Mouse (Mus musculus) heart, embryonic 13.5 days (tissue): Measurements from ENCODE around the gene Unc13a. TPM values are rescaled to one million over a fixed set of nuclear protein-coding genes. Genes with fewer than 3 reads are reported as not detected.

Source experiments
- ATAC-seq: fragments of 200-750 bp; cut with Nextera tagmentation; 2 replicates; pipeline ENCODE4 v1.8.0; 2017; ENCODE audit warnings: moderate TSS enrichment; ENCODE audit not compliant: insufficient number of reproducible peaks, low FRiP score, low TSS enrichment; ENCODE audit errors: extremely low read depth
- H3K27ac ChIP-seq: fragments of 300-500 bp; sonication (generic); replicated peaks from 2 replicates; pipeline ENCODE4 v1.5.1; 2015; ENCODE audit warnings: moderate library complexity, mild to moderate bottlenecking, inconsistent platforms
- H3K27me3 ChIP-seq: fragments of 300-500 bp; sonication (generic); replicated peaks from 2 replicates; pipeline ENCODE4 v1.6.1; 2015; ENCODE audit warnings: mild to moderate bottlenecking, inconsistent platforms
- H3K36me3 ChIP-seq: fragments of 300-500 bp; sonication (generic); 2 replicates; pipeline ENCODE4 v1.6.1; 2015; ENCODE audit warnings: mild to moderate bottlenecking, inconsistent platforms
- H3K4me1 ChIP-seq: fragments of 300-500 bp; sonication (generic); 2 replicates; pipeline ENCODE4 v1.6.1; 2015; ENCODE audit warnings: inconsistent platforms
- H3K4me2 ChIP-seq: fragments of 300-500 bp; sonication (generic); 2 replicates; pipeline ENCODE4 v1.6.1; 2015; ENCODE audit warnings: inconsistent platforms, mild to moderate bottlenecking, moderate library complexity
- H3K4me3 ChIP-seq: fragments of 300-500 bp; sonication (generic); 2 replicates; pipeline ENCODE4 v1.5.1; 2015; ENCODE audit warnings: moderate library complexity, mild to moderate bottlenecking, inconsistent platforms
- H3K9ac ChIP-seq: fragments of 300-500 bp; sonication (generic); 2 replicates; pipeline ENCODE4 v1.6.1; 2015; ENCODE audit warnings: inconsistent platforms, mild to moderate bottlenecking, moderate library complexity
- H3K9me3 ChIP-seq: fragments of 300-500 bp; sonication (generic); 2 replicates; pipeline ENCODE4 v1.6.1; 2016; ENCODE audit warnings: inconsistent platforms
- WGBS: fragments of 180-500 bp; shearing (Covaris S2); methylation state at CpG from one replicate; pipeline ENCODE4 v1.1.7; 2015; ENCODE audit warnings: mixed read lengths; 5-methylcytosine and 5-hydroxymethylcytosine counted together
- polyA plus RNA-seq: library from polyadenylated mRNA; unstranded; fragments of >200 nt; fragmentation: Nextera tagmentation; extraction: Ambion mirVana; gene quantifications from 2 replicates; pipeline ENCODE4 v1.2.1, GENCODE M21; 2015

Gene Unc13a
- polyA plus RNA-seq, 1 experiment from 2014 or later, result 0.40 TPM

DNA sequence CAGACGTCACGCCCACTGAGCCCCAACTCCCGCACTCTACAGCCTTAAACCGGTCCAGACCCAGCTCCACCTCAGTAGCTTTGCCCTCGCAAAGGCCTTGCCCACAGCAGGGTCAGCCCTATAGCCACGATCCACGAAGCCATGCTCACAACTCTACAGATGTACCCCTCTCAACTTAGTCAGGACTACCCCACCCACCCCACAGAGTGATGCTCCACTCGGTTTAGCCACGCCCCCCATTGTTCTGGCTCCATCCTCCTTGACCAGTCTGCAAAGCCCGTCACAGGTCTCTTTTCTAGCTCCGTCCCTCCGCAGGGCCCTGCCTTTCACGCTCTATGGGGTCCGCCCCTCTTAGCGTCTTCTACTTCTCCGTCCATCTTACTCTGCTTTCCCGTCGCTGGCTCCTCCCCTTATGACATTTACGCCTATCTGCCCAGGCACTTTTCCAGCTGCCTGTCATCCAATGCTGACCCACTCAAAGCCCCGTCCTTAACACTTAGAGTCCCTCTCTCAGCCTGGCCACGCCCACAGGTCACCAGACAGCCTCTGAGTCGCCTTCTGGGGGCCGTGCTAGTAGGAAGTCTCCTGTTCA is 14.7 kb upstream of the Unc13a start:
- 4% methylated on average over 23 of the region's 23 CpGs for WGBS
- Histone ChIP-seq H3K4me2 (peak overlapping the region; percentile 63), H3K4me3 (peak overlapping the region; percentile 38), H3K9me3 (no peaks in the 10 kb centered on the region), H3K27me3 (peaks cover 100% of the 10 kb centered on the region), H3K36me3 (no peaks in the 10 kb centered on the region; the same call in 1 of the 2 replicates), H3K27ac (no peak overlapping the region), H3K4me1 (peaks cover 22% of the 10 kb centered on the region), H3K9ac (no peak overlapping the region)
- peak; percentile 15; the same call in 1 of the 2 replicates for ATAC-seq

DNA sequence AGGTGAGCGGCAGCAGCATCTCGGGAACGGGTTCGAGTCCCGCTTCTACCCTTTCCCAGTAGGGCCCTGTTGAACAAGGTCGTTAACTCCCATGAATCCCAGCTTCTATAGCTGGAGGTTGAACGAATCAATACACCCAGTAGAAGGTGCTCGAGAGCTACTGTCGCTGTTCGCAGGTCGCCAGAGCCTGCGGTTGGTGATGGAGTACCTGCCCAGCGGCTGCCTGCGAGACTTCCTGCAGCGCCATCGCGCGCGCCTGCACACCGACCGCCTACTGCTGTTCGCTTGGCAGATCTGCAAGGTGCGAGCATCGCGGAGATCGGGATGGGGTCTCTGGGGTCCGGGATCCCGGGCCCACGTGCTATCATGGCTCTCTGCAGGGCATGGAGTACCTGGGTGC is 14.0 kb upstream of the Unc13a start:
- no peak for ATAC-seq
- H3K4me3 ChIP-seq, result peak overlapping the region; percentile 38
- H3K27ac ChIP-seq, result no peak overlapping the region
- no peak overlapping the region for H3K9ac ChIP-seq
- peak overlapping the region; percentile 63 for H3K4me2 ChIP-seq
- H3K9me3 ChIP-seq, result no peaks in the 10 kb centered on the region
- peaks cover 26% of the 10 kb centered on the region for H3K4me1 ChIP-seq
- peaks cover 100% of the 10 kb centered on the region for H3K27me3 ChIP-seq
- peaks cover 5% of the 10 kb centered on the region; the same call in 1 of the 2 replicates for H3K36me3 ChIP-seq
- 10% methylated on average over 29 of the region's 29 CpGs for WGBS

DNA sequence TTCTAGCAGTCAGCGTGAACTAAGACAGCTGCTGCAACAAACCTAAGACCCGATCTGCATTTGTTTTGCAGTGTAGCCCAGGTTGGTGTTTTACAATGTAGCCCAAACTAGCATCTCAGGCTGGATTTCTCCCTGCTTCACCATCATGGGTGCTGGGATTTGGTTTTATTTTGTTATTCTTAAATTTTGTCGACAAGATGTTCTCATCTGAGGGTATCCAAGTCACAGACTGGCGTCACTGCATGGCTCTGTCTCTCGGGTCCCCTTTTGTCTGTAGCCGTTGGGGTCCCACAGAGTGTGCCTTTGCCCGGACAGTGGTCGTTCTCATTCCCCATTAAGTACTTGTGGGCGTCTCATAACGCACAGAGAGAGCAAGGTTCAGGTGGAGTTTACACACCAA is 13.1 kb upstream of the Unc13a start:
- Histone ChIP-seq H3K9me3 (no peaks in the 10 kb centered on the region), H3K27ac (no peak overlapping the region), H3K4me2 (no peak overlapping the region), H3K27me3 (peaks cover 100% of the 10 kb centered on the region), H3K36me3 (peaks cover 5% of the 10 kb centered on the region; the same call in 1 of the 2 replicates), H3K9ac (no peak overlapping the region), H3K4me1 (peaks cover 33% of the 10 kb centered on the region), H3K4me3 (no peak overlapping the region)
- ATAC-seq, result no peak
- 31% methylated on average over 10 of the region's 10 CpGs for WGBS

DNA sequence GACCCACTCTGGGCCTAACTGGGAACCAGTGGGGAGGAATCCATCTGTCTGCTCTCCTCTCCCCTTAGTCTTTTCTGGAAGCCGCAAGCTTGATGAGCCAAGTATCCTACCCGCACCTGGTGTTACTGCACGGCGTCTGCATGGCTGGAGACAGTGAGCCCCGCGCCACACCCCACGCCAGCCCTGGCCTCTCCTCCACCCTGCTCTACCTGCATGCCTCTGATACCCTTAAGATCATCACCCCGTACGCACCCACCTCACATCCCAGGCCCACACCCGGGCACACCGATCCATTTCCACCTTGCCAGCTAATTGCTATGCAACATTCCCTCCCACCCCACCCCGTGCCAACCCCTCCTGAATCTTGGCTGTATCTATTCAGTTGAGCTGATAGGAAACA is 11.3 kb upstream of the Unc13a start:
- no peak for ATAC-seq
- no peak overlapping the region for H3K9ac ChIP-seq
- H3K27ac ChIP-seq, result no peak overlapping the region
- no peak overlapping the region for H3K4me3 ChIP-seq
- no peak overlapping the region for H3K4me2 ChIP-seq
- H3K9me3 ChIP-seq, result no peaks in the 10 kb centered on the region
- peaks cover 5% of the 10 kb centered on the region; the same call in 1 of the 2 replicates for H3K36me3 ChIP-seq
- peaks cover 100% of the 10 kb centered on the region for H3K27me3 ChIP-seq
- WGBS, result 63% methylated on average over 12 of the region's 12 CpGs
- H3K4me1 ChIP-seq, result peaks cover 40% of the 10 kb centered on the region

DNA sequence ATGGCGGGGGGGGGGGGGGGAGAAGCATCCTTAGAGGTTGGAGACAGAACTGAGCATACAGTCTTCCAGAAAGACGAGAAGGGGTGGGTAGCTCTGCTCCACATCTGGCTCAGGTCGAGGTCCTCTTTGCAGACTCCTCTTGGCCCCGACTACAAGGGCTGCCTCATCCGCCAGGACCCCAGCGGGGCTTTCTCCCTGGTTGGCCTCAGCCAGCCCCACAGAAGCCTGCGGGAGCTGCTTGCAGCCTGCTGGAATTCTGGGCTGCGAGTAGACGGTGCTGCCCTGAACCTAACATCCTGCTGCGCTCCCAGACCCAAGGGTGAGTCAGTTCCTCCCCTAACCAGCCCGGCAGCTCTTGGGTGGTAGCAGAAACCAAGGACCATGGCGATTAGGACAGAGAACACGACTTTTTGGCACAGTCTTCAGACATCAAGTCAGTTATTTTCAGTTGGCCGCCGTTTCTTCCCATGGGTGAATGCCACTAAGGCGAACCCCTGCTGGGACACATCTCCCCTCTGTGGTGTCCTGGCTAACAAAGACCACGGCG is 9.9 kb upstream of the Unc13a start:
- WGBS, result 13% methylated on average over 18 of the region's 18 CpGs

DNA sequence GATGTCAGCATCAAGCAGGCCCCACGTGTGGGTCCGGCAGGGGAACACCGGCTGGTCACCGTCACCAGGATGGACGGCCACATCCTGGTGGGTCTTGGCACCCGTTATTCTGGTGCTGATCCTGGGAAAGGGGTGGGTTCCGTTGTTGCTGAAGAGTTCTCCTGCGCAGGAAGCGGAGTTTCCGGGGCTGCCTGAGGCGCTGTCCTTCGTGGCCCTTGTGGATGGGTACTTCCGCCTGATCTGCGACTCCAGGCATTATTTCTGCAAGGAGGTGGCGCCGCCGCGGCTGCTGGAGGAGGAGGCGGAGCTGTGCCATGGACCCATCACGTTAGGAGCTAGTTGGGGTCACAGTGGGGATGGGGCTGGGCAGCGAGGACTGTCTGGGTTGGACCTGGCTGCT is 8.9 kb upstream of the Unc13a start:
- Histone ChIP-seq H3K4me1 (peaks cover 40% of the 10 kb centered on the region), H3K4me3 (no peak overlapping the region), H3K27me3 (peaks cover 82% of the 10 kb centered on the region), H3K9me3 (no peaks in the 10 kb centered on the region), H3K4me2 (0 out of 2 replicates have a peak overlapping the region, but pooled peaks have one; percentile 72), H3K36me3 (peaks cover 5% of the 10 kb centered on the region; the same call in 1 of the 2 replicates), H3K27ac (no peak overlapping the region), H3K9ac (no peak overlapping the region)
- ATAC-seq, result no peak
- 15% methylated on average over 21 of the region's 21 CpGs for WGBS

More for the DNA sequence above, 9.9 kb upstream of the Unc13a start:
- no peak for ATAC-seq
- Histone ChIP-seq H3K9ac (no peak overlapping the region), H3K4me3 (no peak overlapping the region), H3K4me1 (peaks cover 44% of the 10 kb centered on the region), H3K36me3 (peaks cover 5% of the 10 kb centered on the region; the same call in 1 of the 2 replicates), H3K9me3 (no peaks in the 10 kb centered on the region), H3K27ac (no peak overlapping the region), H3K4me2 (no peak overlapping the region), H3K27me3 (peaks cover 92% of the 10 kb centered on the region)

DNA sequence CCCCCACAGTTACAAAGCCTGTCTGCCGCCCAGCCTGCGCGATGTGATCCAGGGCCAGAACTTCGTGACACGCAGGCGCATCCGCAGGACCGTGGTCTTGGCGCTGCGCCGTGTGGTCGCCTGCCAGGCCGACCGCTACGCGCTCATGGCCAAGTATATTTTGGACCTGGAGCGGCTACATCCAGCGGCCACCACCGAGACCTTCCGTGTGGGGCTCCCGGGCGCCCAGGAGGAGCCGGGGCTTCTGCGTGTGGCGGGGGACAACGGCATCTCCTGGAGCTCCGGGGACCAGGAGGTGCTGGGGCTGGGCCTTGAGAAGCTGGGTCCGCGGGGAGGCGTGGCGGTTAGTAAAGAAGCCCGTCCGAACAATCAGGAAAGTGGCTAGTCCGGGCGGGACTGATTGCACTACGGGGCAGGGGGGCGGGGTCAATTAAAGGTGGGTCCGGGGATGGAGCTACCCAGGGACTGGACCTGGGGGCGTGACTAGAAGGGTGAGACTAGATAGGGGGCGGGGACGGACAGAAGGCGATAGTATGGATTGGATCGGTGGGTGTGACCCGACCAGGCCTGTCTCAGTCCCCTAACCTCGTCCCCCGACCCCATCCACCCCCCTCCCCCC is 8.1 kb upstream of the Unc13a start:
- Histone ChIP-seq H3K27ac (no peak overlapping the region), H3K4me1 (peaks cover 38% of the 10 kb centered on the region), H3K9ac (peak overlapping the region; percentile 73), H3K4me2 (peak overlapping the region; percentile 72), H3K27me3 (peaks cover 74% of the 10 kb centered on the region), H3K9me3 (no peaks in the 10 kb centered on the region), H3K36me3 (peaks cover 5% of the 10 kb centered on the region; the same call in 1 of the 2 replicates), H3K4me3 (peak overlapping the region; percentile 45)
- 7% methylated on average over 46 of the region's 46 CpGs for WGBS
- no peak for ATAC-seq

DNA sequence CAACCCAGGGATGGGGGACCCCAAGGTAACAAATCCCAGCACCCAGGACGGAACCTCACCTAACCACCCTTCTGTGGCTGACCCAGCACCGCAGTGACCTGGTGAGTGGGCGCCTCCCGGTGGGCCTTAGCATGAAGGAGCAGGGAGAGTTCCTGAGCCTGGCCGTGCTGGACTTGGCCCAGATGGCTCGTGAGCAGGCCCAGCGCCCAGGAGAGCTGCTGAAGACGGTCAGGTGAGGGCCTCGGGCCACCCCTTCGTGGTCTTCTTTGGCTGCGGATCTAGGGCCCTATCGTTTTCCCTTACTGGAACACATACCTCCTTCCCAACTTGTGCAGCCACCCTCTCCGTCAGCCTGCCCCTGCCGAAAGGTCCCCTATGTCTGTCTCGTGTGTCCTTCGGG is 7.6 kb upstream of the Unc13a start:
- peaks cover 69% of the 10 kb centered on the region for H3K27me3 ChIP-seq
- H3K9ac ChIP-seq, result peak overlapping the region; percentile 73

DNA sequence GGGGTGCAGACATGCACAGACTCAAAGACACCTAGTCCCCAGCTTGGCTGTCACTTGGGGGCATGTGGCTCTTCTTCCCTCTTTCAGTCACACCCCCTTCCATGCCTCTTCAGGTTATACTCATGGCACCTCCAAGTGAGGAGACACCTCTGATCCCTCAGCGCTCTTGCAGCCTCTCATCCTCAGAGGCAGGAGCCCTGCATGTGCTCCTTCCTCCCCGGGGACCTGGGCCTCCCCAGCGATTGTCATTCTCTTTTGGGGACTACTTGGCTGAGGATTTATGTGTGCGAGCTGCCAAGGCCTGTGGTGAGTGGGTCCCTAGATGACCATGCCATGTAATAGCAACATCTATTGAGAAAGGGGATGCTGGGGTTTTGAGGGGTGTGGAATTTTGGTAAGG is 6.7 kb upstream of the Unc13a start:
- Histone ChIP-seq H3K27ac (no peak overlapping the region), H3K4me2 (no peak overlapping the region), H3K36me3 (peaks cover 5% of the 10 kb centered on the region; the same call in 1 of the 2 replicates), H3K4me3 (no peak overlapping the region), H3K9ac (no peak overlapping the region), H3K27me3 (peaks cover 60% of the 10 kb centered on the region), H3K9me3 (no peaks in the 10 kb centered on the region), H3K4me1 (peaks cover 38% of the 10 kb centered on the region)
- 58% methylated on average over 4 of the region's 4 CpGs for WGBS
- no peak for ATAC-seq

More for the DNA sequence above, 7.6 kb upstream of the Unc13a start:
- H3K4me2 ChIP-seq, result peak overlapping the region; percentile 72
- no peak overlapping the region for H3K27ac ChIP-seq
- ATAC-seq, result no peak
- no peaks in the 10 kb centered on the region for H3K9me3 ChIP-seq
- 20% methylated on average over 16 of the region's 16 CpGs for WGBS
- H3K36me3 ChIP-seq, result peaks cover 5% of the 10 kb centered on the region; the same call in 1 of the 2 replicates
- H3K4me1 ChIP-seq, result peaks cover 38% of the 10 kb centered on the region
- H3K4me3 ChIP-seq, result peak overlapping the region; percentile 45

DNA sequence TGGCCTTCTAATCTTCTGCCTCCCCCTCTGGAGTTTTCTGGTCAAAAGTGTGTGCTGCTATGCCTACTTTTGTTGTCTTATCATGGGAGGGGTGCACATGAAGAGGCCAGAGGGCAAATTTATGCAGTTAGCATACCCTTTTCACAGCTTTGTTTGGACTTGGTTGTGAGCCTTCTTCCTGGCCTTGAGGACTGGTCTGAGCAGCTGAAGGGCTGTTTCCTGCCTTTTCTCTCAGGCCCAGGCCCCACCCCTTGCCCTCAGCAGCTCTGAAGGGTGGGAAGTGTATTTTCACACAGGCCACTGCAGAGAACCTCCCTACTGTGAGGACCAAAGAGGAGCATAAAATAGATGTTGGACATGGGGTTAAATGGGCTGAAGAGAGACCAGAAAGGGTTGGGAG is 6.0 kb upstream of the Unc13a start:
- Histone ChIP-seq H3K27me3 (peaks cover 53% of the 10 kb centered on the region), H3K4me1 (peaks cover 38% of the 10 kb centered on the region), H3K36me3 (peaks cover 5% of the 10 kb centered on the region; the same call in 1 of the 2 replicates), H3K4me3 (0 out of 2 replicates have a peak overlapping the region, but pooled peaks have one; percentile 86), H3K4me2 (peak overlapping the region; percentile 87), H3K9me3 (no peaks in the 10 kb centered on the region), H3K9ac (0 out of 2 replicates have a peak overlapping the region, but pooled peaks have one; percentile 62), H3K27ac (peak overlapping the region; percentile 48)
- no peak for ATAC-seq

DNA sequence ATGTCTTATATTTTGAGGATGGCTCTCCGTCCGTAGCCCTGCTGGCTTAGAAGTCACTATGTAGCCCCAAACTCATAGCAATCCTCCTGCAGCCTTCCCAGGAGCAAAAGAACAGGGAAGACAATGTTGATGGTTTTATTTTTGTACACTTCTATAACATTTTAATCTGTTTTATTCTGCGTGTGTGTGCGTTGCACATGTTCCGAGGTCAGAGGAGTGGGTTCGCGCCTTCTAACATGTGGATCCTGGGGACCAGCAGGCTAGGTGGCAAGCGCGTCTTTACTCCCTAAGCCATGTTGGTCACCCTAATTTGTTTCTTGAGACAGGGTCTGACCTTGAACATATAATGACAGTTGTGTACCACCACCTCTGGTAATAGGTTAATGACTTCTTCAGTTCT is 5.2 kb upstream of the Unc13a start:
- Histone ChIP-seq H3K4me3 (peak overlapping the region; percentile 86), H3K9me3 (no peaks in the 10 kb centered on the region), H3K27me3 (peaks cover 46% of the 10 kb centered on the region), H3K4me2 (peak overlapping the region; percentile 87), H3K36me3 (peaks cover 5% of the 10 kb centered on the region; the same call in 1 of the 2 replicates), H3K4me1 (peaks cover 45% of the 10 kb centered on the region), H3K27ac (peak overlapping the region; percentile 76), H3K9ac (peak overlapping the region; percentile 93)
- no peak for ATAC-seq
- WGBS, result 54% methylated on average over 9 of the region's 9 CpGs
